18 mouse cellular contexts compared by ENCODE assay signal in genomic region chr1:188008476-188008875, GRCm38 (mm10).
DNase-seq lines count a peak whose midpoint lies in the region; ATAC-seq and TF ChIP-seq lines count a peak whose summit lies in the region.
"Had no signal": no experiment of that assay in that cellular context is flagged by ENCODE, and none has a peak within 500 bp of the region (broad histone marks: within the 10 kb centered on the region; RNA-seq: fewer than 3 reads in every experiment).

No protein-coding gene starts in this region.

- no peak overlapping the region for H3K4me3 ChIP-seq in heart, embryonic 12.5 days
- H3K4me3 ChIP-seq in heart, adult 2 months, result no peak overlapping the region
- no peak overlapping the region for H3K4me3 ChIP-seq in heart, embryonic 16.5 days (ENCODE audit: low read length)
- H3K4me3 ChIP-seq in neural tube, embryonic 13.5 days, result no peak overlapping the region
- H3K4me3 ChIP-seq in neural tube, embryonic 15.5 days (replicated peaks), result no peak overlapping the region
- H3K4me3 ChIP-seq: embryonic facial prominence, embryonic 12.5 days; forebrain, embryonic 15.5 days; hindbrain, embryonic 15.5 days; kidney, embryonic 15.5 days had no signal

- TF ChIP-seq POLR2A in heart, adult 2 months (IDR thresholded peaks at IDR 0.05; ENCODE audit: insufficient read depth, low read depth, low read length), result no peak

- TF ChIP-seq CTCF in heart, adult 2 months (IDR thresholded peaks at IDR 0.05), result no peak

- H3K36me3 ChIP-seq in heart, embryonic 12.5 days, result no peaks in the 10 kb centered on the region
- no peaks in the 10 kb centered on the region for H3K36me3 ChIP-seq in heart, adult 2 months (ENCODE audit: control insufficient read depth, insufficient read depth, low read length)
- H3K36me3 ChIP-seq in heart, embryonic 16.5 days (ENCODE audit: control insufficient read depth, insufficient read depth), result no peaks in the 10 kb centered on the region
- H3K36me3 ChIP-seq in neural tube, embryonic 13.5 days, result no peaks in the 10 kb centered on the region
- no peaks in the 10 kb centered on the region for H3K36me3 ChIP-seq in neural tube, embryonic 15.5 days
- H3K36me3 ChIP-seq: embryonic facial prominence, embryonic 12.5 days; forebrain, embryonic 15.5 days; hindbrain, embryonic 15.5 days; kidney, embryonic 15.5 days had no signal

- H3K27ac ChIP-seq in heart, embryonic 12.5 days (ENCODE audit: poor library complexity, severe bottlenecking), result 0 out of 2 replicates have a peak overlapping the region, but pooled peaks have one; percentile 22
- no peak overlapping the region for H3K27ac ChIP-seq in heart, adult 2 months
- H3K27ac ChIP-seq in heart, embryonic 16.5 days (ENCODE audit: low read length), result no peak overlapping the region
- no peak overlapping the region for H3K27ac ChIP-seq in neural tube, embryonic 13.5 days (replicated peaks)
- no peak overlapping the region for H3K27ac ChIP-seq in neural tube, embryonic 15.5 days (replicated peaks)
- H3K27ac ChIP-seq: embryonic facial prominence, embryonic 12.5 days; forebrain, embryonic 15.5 days; hindbrain, embryonic 15.5 days; kidney, embryonic 15.5 days had no signal

- peaks cover 57% of the 10 kb centered on the region for H3K4me1 ChIP-seq in heart, embryonic 12.5 days (replicated peaks)
- no peaks in the 10 kb centered on the region; the same call in 1 of the 2 replicates for H3K4me1 ChIP-seq in heart, adult 2 months (ENCODE audit: control insufficient read depth, insufficient read depth, low read length)
- H3K4me1 ChIP-seq in heart, embryonic 16.5 days (ENCODE audit: control insufficient read depth, insufficient read depth, low read length), result peaks cover 28% of the 10 kb centered on the region
- H3K4me1 ChIP-seq in neural tube, embryonic 13.5 days (replicated peaks), result peaks cover 15% of the 10 kb centered on the region
- no peaks in the 10 kb centered on the region for H3K4me1 ChIP-seq in neural tube, embryonic 15.5 days
- H3K4me1 ChIP-seq: embryonic facial prominence, embryonic 12.5 days; hindbrain, embryonic 15.5 days had no signal

- 48% methylated on average over 13 of the region's 13 CpGs for WGBS in heart, embryonic 12.5 days
- 81% methylated on average over 13 of the region's 13 CpGs for WGBS in heart, adult 2 months
- WGBS in heart, embryonic 16.5 days, result 49% methylated on average over 13 of the region's 13 CpGs
- WGBS in neural tube, embryonic 13.5 days, result 73% methylated on average over 13 of the region's 13 CpGs
- 75% methylated on average over 13 of the region's 13 CpGs for WGBS in neural tube, embryonic 15.5 days

- H3K9me3 ChIP-seq in heart, embryonic 12.5 days (replicated peaks), result no peaks in the 10 kb centered on the region
- H3K9me3 ChIP-seq in heart, embryonic 16.5 days (replicated peaks; ENCODE audit: control insufficient read depth, low read length), result no peaks in the 10 kb centered on the region
- no peaks in the 10 kb centered on the region for H3K9me3 ChIP-seq in neural tube, embryonic 13.5 days
- no peaks in the 10 kb centered on the region for H3K9me3 ChIP-seq in neural tube, embryonic 15.5 days (replicated peaks)
- H3K9me3 ChIP-seq: embryonic facial prominence, embryonic 12.5 days; forebrain, embryonic 15.5 days; hindbrain, embryonic 15.5 days; kidney, embryonic 15.5 days had no signal

- H3K9ac ChIP-seq in heart, embryonic 12.5 days, result no peak overlapping the region
- H3K9ac ChIP-seq in heart, adult 2 months (ENCODE audit: low read depth, low read length), result no peak overlapping the region
- peak overlapping the region; percentile 26; the same call in 1 of the 2 replicates for H3K9ac ChIP-seq in heart, embryonic 16.5 days (ENCODE audit: low read length)
- no peak overlapping the region for H3K9ac ChIP-seq in neural tube, embryonic 13.5 days
- no peak overlapping the region for H3K9ac ChIP-seq in neural tube, embryonic 15.5 days (replicated peaks)
- H3K9ac ChIP-seq: embryonic facial prominence, embryonic 12.5 days; forebrain, embryonic 15.5 days; hindbrain, embryonic 15.5 days; kidney, embryonic 15.5 days had no signal

- DNase-seq in heart, adult 2 months, result no peak
- no peak for DNase-seq in heart, postnatal 36 days
- no peak for DNase-seq in thymus, postnatal 25 days
- DNase-seq: adrenal gland, adult 8-10 months; cerebellum, adult 11-12 months; cerebellum, adult 9-10 months; cerebellum, postnatal 25 days; gastrocnemius, postnatal 36 days; kidney, adult 2 months had no signal

- intact Hi-C loops in heart, adult 2 months (cut with DNase I), result no loop called here
- intact Hi-C loops in heart, postnatal 36 days (cut with DNase I), result no loop called here

- peak overlapping the region; percentile 50 for H3K4me2 ChIP-seq in heart, embryonic 12.5 days
- peak overlapping the region; percentile 68 for H3K4me2 ChIP-seq in heart, embryonic 16.5 days (ENCODE audit: low read depth, low read length)
- peak overlapping the region; percentile 1; the same call in 1 of the 2 replicates for H3K4me2 ChIP-seq in neural tube, embryonic 13.5 days
- H3K4me2 ChIP-seq in neural tube, embryonic 15.5 days, result no peak overlapping the region
- H3K4me2 ChIP-seq: embryonic facial prominence, embryonic 12.5 days; forebrain, embryonic 15.5 days; hindbrain, embryonic 15.5 days; kidney, embryonic 15.5 days had no signal

- no peak for TF ChIP-seq EP300 in heart, adult 2 months (IDR thresholded peaks at IDR 0.05; ENCODE audit: insufficient read depth, low read depth, low read length)

- H3K27me3 ChIP-seq in heart, embryonic 12.5 days (replicated peaks), result no peaks in the 10 kb centered on the region
- no peaks in the 10 kb centered on the region for H3K27me3 ChIP-seq in heart, adult 2 months (ENCODE audit: control insufficient read depth, insufficient read depth, low read length)
- H3K27me3 ChIP-seq in heart, embryonic 16.5 days (ENCODE audit: control insufficient read depth, insufficient read depth, low read length), result no peaks in the 10 kb centered on the region
- no peaks in the 10 kb centered on the region; the same call in 1 of the 2 replicates for H3K27me3 ChIP-seq in neural tube, embryonic 13.5 days
- 0 out of 2 replicates have a peak, but pooled peaks cover 6% of the 10 kb centered on the region for H3K27me3 ChIP-seq in neural tube, embryonic 15.5 days (replicated peaks)
- H3K27me3 ChIP-seq: embryonic facial prominence, embryonic 12.5 days; forebrain, embryonic 15.5 days; hindbrain, embryonic 15.5 days had no signal

- no peaks in the 10 kb centered on the region for H3K79me2 ChIP-seq in heart, adult 2 months (replicated peaks; ENCODE audit: control insufficient read depth, insufficient read depth, low read length)

- no peak for ATAC-seq in heart, embryonic 12.5 days (ENCODE audit: insufficient number of reproducible peaks, low FRiP score)
- no peak for ATAC-seq in heart, embryonic 16.5 days (replicated peaks; ENCODE audit: extremely low read depth, insufficient read depth, low FRiP score)
- no peak for ATAC-seq in neural tube, embryonic 13.5 days (ENCODE audit: low read depth)
- ATAC-seq in neural tube, embryonic 15.5 days (ENCODE audit: low FRiP score), result no peak
- ATAC-seq: forebrain, embryonic 15.5 days; intestine, embryonic 16.5 days had no signal
